Mouse (Mus musculus) lung, postnatal 0 days (tissue): ENCODE measurements around the gene Mcts1. TPM values are rescaled to one million over a fixed set of nuclear protein-coding genes. Genes with fewer than 3 reads are reported as not detected.

Experiments used
- ATAC-seq: fragments of 200-750 bp; cut with Nextera tagmentation; 2 replicates; pipeline ENCODE4 v1.8.0; 2017; ENCODE audit warnings: moderate library complexity
- DNase-seq: peaks from one replicate; pipeline ENCODE4 v3.0.0-alpha.2; 2016; ENCODE audit warnings: low spot score
- H3K27ac ChIP-seq: fragments of 300-500 bp; sonication (generic); 2 replicates; pipeline ENCODE4 v1.5.1; 2014; ENCODE audit warnings: antibody characterized with exemption, mild to moderate bottlenecking, low read length, mixed read lengths
- H3K27me3 ChIP-seq: fragments of 300-500 bp; sonication (generic); replicated peaks from 2 replicates; pipeline ENCODE4 v1.6.1; 2014; ENCODE audit warnings: low read length, mixed read lengths; ENCODE audit not compliant: insufficient read depth
- H3K36me3 ChIP-seq: fragments of 300-500 bp; sonication (generic); 2 replicates; pipeline ENCODE4 v1.6.1; 2014; ENCODE audit warnings: low read length, mixed read lengths; ENCODE audit not compliant: insufficient read depth
- H3K4me1 ChIP-seq: fragments of 300-500 bp; sonication (generic); 2 replicates; pipeline ENCODE4 v1.6.1; 2014; ENCODE audit warnings: antibody characterized with exemption, low read depth, low read length, mixed read lengths; ENCODE audit not compliant: insufficient read depth
- H3K4me2 ChIP-seq: fragments of 300-500 bp; sonication (generic); replicated peaks from 2 replicates; pipeline ENCODE4 v1.6.1; 2014; ENCODE audit warnings: low read depth, mild to moderate bottlenecking, low read length, moderate library complexity, mixed read lengths
- H3K4me3 ChIP-seq: fragments of 300-500 bp; sonication (generic); 2 replicates; pipeline ENCODE4 v1.5.1; 2014; ENCODE audit warnings: low read depth, low read length
- H3K9ac ChIP-seq: fragments of 300-500 bp; sonication (generic); replicated peaks from 2 replicates; pipeline ENCODE4 v1.6.1; 2014; ENCODE audit warnings: low read depth, mild to moderate bottlenecking
- H3K9me3 ChIP-seq: fragments of 300-500 bp; sonication (generic); 2 replicates; pipeline ENCODE4 v1.6.1; 2016; ENCODE audit warnings: low read length, mixed read lengths
- CTCF ChIP-seq: IDR thresholded peaks from 2 replicates; pipeline ENCODE4 v1.5.1; 2016; ENCODE audit warnings: antibody characterized with exemption, mild to moderate bottlenecking
- EP300 ChIP-seq: IDR thresholded peaks from 2 replicates; pipeline ENCODE4 v1.6.1; 2016; ENCODE audit warnings: antibody characterized with exemption, mild to moderate bottlenecking, control low read depth
- WGBS: fragments of 180-500 bp; shearing (Covaris S2); extraction: QIAGEN DNeasy Blood & Tissue Kit; methylation state at CpG from one replicate; pipeline ENCODE4 v1.1.7; 2014; 5-methylcytosine and 5-hydroxymethylcytosine counted together
- polyA plus RNA-seq: library from polyadenylated mRNA; unstranded; fragments of >200 nt; fragmentation: Nextera tagmentation; extraction: Ambion mirVana; gene quantifications from 2 replicates; pipeline ENCODE4 v1.2.1, GENCODE M21; 2015

Mcts1 gene
- polyA plus RNA-seq, result 80.1 and 81.4 TPM in 2 replicates

GRCm38 (mm10) chrX:38600177-38600994 is at the start of gene Mcts1:
Mcts1 (plus strand) TSS chrX:38600578.
- Histone ChIP-seq H3K4me2 (peak within 1 kb of the TSS; percentile 53), H3K4me1 (no peaks in the 10 kb centered on the region), H3K9me3 (no peaks in the 10 kb centered on the region), H3K9ac (peak within 1 kb of the TSS; percentile 65), H3K36me3 (no peaks in the 10 kb centered on the region), H3K4me3 (peak within 1 kb of the TSS; percentile 52), H3K27me3 (no peaks in the 10 kb centered on the region), H3K27ac (peak within 1 kb of the TSS; percentile 91)
- WGBS, result 16% methylated on average over 26 of the region's 26 CpGs
- ATAC-seq, result peak; percentile 94
- peak; percentile 93 for DNase-seq
- TF ChIP-seq EP300 (peak; percentile 33; the same call in 1 of the 2 replicates), CTCF (no peak)

- H3K4me1 ChIP-seq, result no peaks in the 10 kb centered on the region
- H3K9ac ChIP-seq, result no peak overlapping the region
- TF ChIP-seq EP300, result no peak
- TF ChIP-seq CTCF, result no peak
- H3K36me3 ChIP-seq, result no peaks in the 10 kb centered on the region
- DNase-seq (no peak), ATAC-seq (no peak)
- no peaks in the 10 kb centered on the region for H3K27me3 ChIP-seq
- H3K4me3 ChIP-seq, result no peak overlapping the region
- H3K27ac ChIP-seq, result no peak overlapping the region
- H3K4me2 ChIP-seq, result no peak overlapping the region
- H3K9me3 ChIP-seq, result no peaks in the 10 kb centered on the region
Observed at GRCm38 (mm10) chrX:38553255-38553654, 47.1 kb upstream of the Mcts1 start.

GRCm38 (mm10) chrX:38563941-38564541 is 36.3 kb upstream of the Mcts1 start:
- TF ChIP-seq CTCF, result no peak
- TF ChIP-seq EP300, result no peak
- DNase-seq (peak; percentile 36), ATAC-seq (no peak; the same call in 1 of the 2 replicates)
- Histone ChIP-seq H3K27ac (peak overlapping the region; percentile 96), H3K4me1 (no peaks in the 10 kb centered on the region), H3K4me2 (peak overlapping the region; percentile 51), H3K27me3 (no peaks in the 10 kb centered on the region), H3K36me3 (no peaks in the 10 kb centered on the region), H3K9me3 (no peaks in the 10 kb centered on the region), H3K4me3 (peak overlapping the region; percentile 51), H3K9ac (peak overlapping the region; percentile 29)
- WGBS, result 14% methylated on average over 10 of the region's 19 CpGs

GRCm38 (mm10) chrX:38564542-38565175 is 35.7 kb upstream of the Mcts1 start:
- H3K27ac ChIP-seq, result peak overlapping the region; percentile 96
- peak overlapping the region; percentile 51 for H3K4me3 ChIP-seq
- H3K4me1 ChIP-seq, result no peaks in the 10 kb centered on the region
- TF ChIP-seq CTCF, result no peak
- TF ChIP-seq EP300, result peak; percentile 44; the same call in 1 of the 2 replicates
- DNase-seq (peak; percentile 93), ATAC-seq (peak; percentile 95)
- peak overlapping the region; percentile 29; the same call in 1 of the 2 replicates for H3K9ac ChIP-seq
- 7% methylated on average over 4 of the region's 52 CpGs for WGBS
- H3K4me2 ChIP-seq, result peak overlapping the region; percentile 51
- H3K27me3 ChIP-seq, result no peaks in the 10 kb centered on the region
- H3K36me3 ChIP-seq, result no peaks in the 10 kb centered on the region
- H3K9me3 ChIP-seq, result no peaks in the 10 kb centered on the region

GRCm38 (mm10) chrX:38565176-38565542 is 35.2 kb upstream of the Mcts1 start:
- DNase-seq, result no peak
- ATAC-seq, result no peak
- WGBS, result 4% methylated on average over 8 of the region's 8 CpGs
- no peak for TF ChIP-seq EP300
- Histone ChIP-seq H3K9ac (0 out of 2 replicates have a peak overlapping the region, but pooled peaks have one; percentile 8), H3K4me3 (peak overlapping the region; percentile 51), H3K4me1 (no peaks in the 10 kb centered on the region), H3K9me3 (no peaks in the 10 kb centered on the region), H3K36me3 (no peaks in the 10 kb centered on the region), H3K27ac (peak overlapping the region; percentile 79), H3K27me3 (no peaks in the 10 kb centered on the region), H3K4me2 (peak overlapping the region; percentile 51)
